In genomic region chr12:21531766-21532165, GRCm38 (mm10) we compare ENCODE assay signal across 7 mouse cellular contexts.
"Had no signal": no experiment of that assay in that cellular context is flagged by ENCODE, and none has a peak within 500 bp of the region (broad histone marks: within the 10 kb centered on the region; RNA-seq: fewer than 3 reads in every experiment).

No protein-coding gene starts in this region.

- DNase-seq: kidney, postnatal 14 days; lung, postnatal 14 days; retina, postnatal 1 day; right cerebral cortex, postnatal 4 days; spleen, adult 18-20 months; thymus, adult 18-20 months; thymus, postnatal 14 days had no signal
